Mouse (Mus musculus) megakaryocyte, embryonic 14.5 days (primary cell): ENCODE data around the gene Hddc3.

Experiments
- FLI1 ChIP-seq: IDR thresholded peaks from 2 replicates; pipeline ENCODE4 v1.6.1; 2012; ENCODE audit warnings: low read length, inconsistent platforms, mixed read lengths
- GATA1 ChIP-seq: IDR thresholded peaks from 3 replicates; pipeline ENCODE4 v1.6.1; 2012; ENCODE audit warnings: mixed read lengths, low read length, inconsistent platforms, borderline replicate concordance

- TF ChIP-seq GATA1: no peak
- TF ChIP-seq FLI1: no peak
Observed at GRCm38 (mm10) chr7:80296462-80296861, 46.4 kb upstream of the Hddc3 start.
